Mouse (Mus musculus): ENCODE measurements at regions not wholly inside any gene's neighbourhood (a gene's known extent, or its start where the extent isn't known, plus 50 kb on each side); places are given as distances from the start of the nearest gene placed in this dataset.

- no peak for DNase-seq (ENCODE audit: low spot score)
Observed at GRCm38 (mm10) chr13:117334125-117334524, 113.2 kb upstream of the Gm17509 start.

- DNase-seq (ENCODE audit: low spot score): no peak
Observed at GRCm38 (mm10) chr13:117334539-117334938, 113.7 kb upstream of the Gm17509 start.

- no peak for DNase-seq (ENCODE audit: low spot score)
Observed at GRCm38 (mm10) chr13:117381086-117381595, 160.3 kb upstream of the Gm17509 start.

- no peak for DNase-seq (ENCODE audit: low spot score)
Observed at GRCm38 (mm10) chr13:117383480-117384137, 162.7 kb upstream of the Gm17509 start.

- no peak for DNase-seq (ENCODE audit: low spot score)
Observed at GRCm38 (mm10) chr13:117390287-117390686, 169.4 kb upstream of the Gm17509 start.

GRCm38 (mm10) chr13:117393488-117393887 is 172.6 kb upstream of the Gm17509 start:
- no peak for DNase-seq (ENCODE audit: low spot score)

- no peak for DNase-seq (ENCODE audit: low spot score)
Observed at GRCm38 (mm10) chr13:117401245-117401644, 180.4 kb upstream of the Gm17509 start.

- no peak for DNase-seq (ENCODE audit: low spot score)
Observed at GRCm38 (mm10) chr13:117409940-117410339, 189.1 kb upstream of the Gm17509 start.

- no peak for DNase-seq (ENCODE audit: low spot score)
Observed at GRCm38 (mm10) chr13:117413616-117414015, 188.5 kb upstream of the Hcn1 start.

GRCm38 (mm10) chr13:117423558-117423957 is 178.6 kb upstream of the Hcn1 start:
- no peak for DNase-seq (ENCODE audit: low spot score)

- DNase-seq (ENCODE audit: low spot score): no peak
Observed at GRCm38 (mm10) chr13:117425015-117425414, 177.1 kb upstream of the Hcn1 start.

GRCm38 (mm10) chr13:117467407-117467806 is 134.7 kb upstream of the Hcn1 start:
- DNase-seq (ENCODE audit: low spot score): no peak

GRCm38 (mm10) chr13:117472726-117473125 is 129.4 kb upstream of the Hcn1 start:
- no peak for DNase-seq (ENCODE audit: low spot score)

- no peak for DNase-seq (ENCODE audit: low spot score)
Observed at GRCm38 (mm10) chr13:117482624-117483023, 119.5 kb upstream of the Hcn1 start.

GRCm38 (mm10) chr13:117508746-117509145 is 93.4 kb upstream of the Hcn1 start:
- no peak for DNase-seq (ENCODE audit: low spot score)

GRCm38 (mm10) chr13:117550108-117550507 is 52.0 kb upstream of the Hcn1 start:
- peak; percentile 54 for DNase-seq (ENCODE audit: low spot score)
